8 mouse cellular contexts compared by ENCODE assay signal in the genomic region with DNA sequence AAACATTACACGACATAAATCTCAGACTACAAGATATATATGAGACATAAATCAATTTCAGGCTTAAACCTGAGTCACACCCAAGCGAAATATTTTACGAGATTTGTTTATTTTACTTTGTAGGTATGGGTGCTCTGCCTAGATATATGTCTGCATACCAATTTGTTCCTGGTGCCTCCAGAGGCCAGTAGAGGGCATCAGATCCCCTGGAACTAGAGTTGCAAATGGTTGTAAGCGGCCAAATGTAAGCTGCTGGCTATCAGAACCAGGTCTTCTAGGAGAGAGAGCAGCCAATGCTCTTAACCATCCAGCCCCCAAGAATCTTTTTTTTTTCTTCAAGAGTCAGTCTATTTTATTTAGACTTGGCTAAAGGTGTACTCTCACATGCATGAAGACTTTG. TPM values are rescaled to one million over a fixed set of nuclear protein-coding genes. Genes with fewer than 3 reads are reported as not detected.
A peak's percentile ranks its signal among the peaks of the same experiment; 100 is the strongest.
DNase-seq lines count a peak whose midpoint lies in the region; ATAC-seq and TF ChIP-seq lines count a peak whose summit lies in the region.
"Had no signal": no experiment of that assay in that cellular context is flagged by ENCODE, and none has a peak within 500 bp of the region (broad histone marks: within the 10 kb centered on the region; RNA-seq: fewer than 3 reads in every experiment).

No protein-coding gene starts in this region.

- peak; percentile 40 for DNase-seq in limb, embryonic 11.5 days (ENCODE audit: low spot score)
- no peak for DNase-seq in limb, embryonic 10.5 days (ENCODE audit: low spot score)
- peak; percentile 73 for DNase-seq in ZHBTc4 (ENCODE audit: low read depth, low spot score)
- DNase-seq in hindbrain, embryonic 14.5 days (ENCODE audit: low spot score): peak; percentile 40
- DNase-seq in layer of hippocampus, adult 18-20 months (ENCODE audit: low spot score in 2 of 2): no peak
- DNase-seq in cerebellum, adult 9-11 months: no peak

- no peak for TF ChIP-seq POLR2A in small intestine, adult 2 months (IDR thresholded peaks at IDR 0.05; ENCODE audit: low read depth, low read length)

- H3K4me2 ChIP-seq in limb, embryonic 11.5 days (ENCODE audit: low read depth, severe bottlenecking): no peak overlapping the region
- no peak overlapping the region for H3K4me2 ChIP-seq in hindbrain, embryonic 14.5 days (replicated peaks)
- H3K4me2 ChIP-seq: limb, embryonic 12.5 days had no signal

- H3K4me1 ChIP-seq in limb, embryonic 11.5 days (ENCODE audit: control insufficient read depth, insufficient read depth, low read length): no peaks in the 10 kb centered on the region
- no peaks in the 10 kb centered on the region for H3K4me1 ChIP-seq in limb, embryonic 10.5 days
- no peaks in the 10 kb centered on the region for H3K4me1 ChIP-seq in hindbrain, embryonic 14.5 days (replicated peaks; ENCODE audit: control insufficient read depth, insufficient read depth, low read length)
- no peaks in the 10 kb centered on the region for H3K4me1 ChIP-seq in small intestine, adult 2 months (ENCODE audit: control insufficient read depth, insufficient read depth, insufficient read length, low read length)
- H3K4me1 ChIP-seq: limb, embryonic 12.5 days had no signal

- no peak overlapping the region for H3K9ac ChIP-seq in limb, embryonic 11.5 days (ENCODE audit: low read length)
- no peak overlapping the region for H3K9ac ChIP-seq in hindbrain, embryonic 14.5 days
- H3K9ac ChIP-seq: limb, embryonic 12.5 days had no signal

- ATAC-seq in limb, embryonic 11.5 days (ENCODE audit: insufficient number of reproducible peaks, low FRiP score, low TSS enrichment, low read depth): no peak
- no peak for ATAC-seq in hindbrain, embryonic 14.5 days (ENCODE audit: low FRiP score)

- 90% methylated on average over 4 of the region's 4 CpGs for WGBS in limb, embryonic 11.5 days
- WGBS in limb, embryonic 10.5 days: 86% methylated on average over 4 of the region's 4 CpGs
- 85% methylated on average over 4 of the region's 4 CpGs for WGBS in hindbrain, embryonic 14.5 days
- WGBS in small intestine, adult 2 months: 85% methylated on average over 4 of the region's 4 CpGs

- no peak overlapping the region for H3K4me3 ChIP-seq in limb, embryonic 11.5 days (ENCODE audit: low read depth, low read length)
- H3K4me3 ChIP-seq in limb, embryonic 10.5 days: no peak overlapping the region
- no peak overlapping the region for H3K4me3 ChIP-seq in hindbrain, embryonic 14.5 days (replicated peaks; ENCODE audit: low read length)
- no peak overlapping the region for H3K4me3 ChIP-seq in small intestine, adult 2 months (ENCODE audit: low read depth, low read length)
- H3K4me3 ChIP-seq: limb, embryonic 12.5 days had no signal

- H3K36me3 ChIP-seq in limb, embryonic 11.5 days (ENCODE audit: control insufficient read depth, insufficient read depth, low read length): peaks cover 16% of the 10 kb centered on the region; the same call in 1 of the 2 replicates
- H3K36me3 ChIP-seq in limb, embryonic 10.5 days: peaks cover 98% of the 10 kb centered on the region
- H3K36me3 ChIP-seq in hindbrain, embryonic 14.5 days (replicated peaks; ENCODE audit: control insufficient read depth, insufficient read depth): peaks cover 98% of the 10 kb centered on the region
- H3K36me3 ChIP-seq in small intestine, adult 2 months (ENCODE audit: control insufficient read depth, insufficient read depth, low read length): peaks cover 64% of the 10 kb centered on the region

- H3K9me3 ChIP-seq in limb, embryonic 11.5 days (ENCODE audit: control insufficient read depth, low read length): no peaks in the 10 kb centered on the region
- no peaks in the 10 kb centered on the region for H3K9me3 ChIP-seq in limb, embryonic 10.5 days (replicated peaks)
- no peaks in the 10 kb centered on the region for H3K9me3 ChIP-seq in hindbrain, embryonic 14.5 days (ENCODE audit: control insufficient read depth, low read length)
- H3K9me3 ChIP-seq: limb, embryonic 12.5 days had no signal

- peak; percentile 46; the same call in 1 of the 2 replicates for TF ChIP-seq CTCF in small intestine, adult 2 months (IDR thresholded peaks at IDR 0.05; ENCODE audit: extremely low read depth, insufficient read length, insufficient replicate concordance, low read depth, low read length)

- H3K27ac ChIP-seq in limb, embryonic 11.5 days (replicated peaks; ENCODE audit: low read depth, low read length): no peak overlapping the region
- no peak overlapping the region for H3K27ac ChIP-seq in limb, embryonic 10.5 days
- H3K27ac ChIP-seq in hindbrain, embryonic 14.5 days: no peak overlapping the region
- no peak overlapping the region for H3K27ac ChIP-seq in small intestine, adult 2 months (ENCODE audit: insufficient read depth, low read depth, low read length)
- H3K27ac ChIP-seq: limb, embryonic 12.5 days had no signal

- no peaks in the 10 kb centered on the region for H3K27me3 ChIP-seq in limb, embryonic 11.5 days (ENCODE audit: control insufficient read depth, insufficient read depth, low read length)
- no peaks in the 10 kb centered on the region for H3K27me3 ChIP-seq in limb, embryonic 10.5 days (ENCODE audit: low read depth, poor library complexity, severe bottlenecking)
- no peaks in the 10 kb centered on the region for H3K27me3 ChIP-seq in hindbrain, embryonic 14.5 days (ENCODE audit: control insufficient read depth, insufficient read depth, low read length)
- H3K27me3 ChIP-seq in small intestine, adult 2 months (ENCODE audit: control insufficient read depth, insufficient read depth, low read length): no peaks in the 10 kb centered on the region
- H3K27me3 ChIP-seq: limb, embryonic 12.5 days had no signal

RNA-seq across cellular contexts. Expression of a gene that starts 28.3 kb away (rescaled TPM):
- polyA plus RNA-seq in limb, embryonic 11.5 days (2014; fragmentation: Nextera tagmentation; extraction: Ambion mirVana): 6.0 and 6.8 TPM in 2 replicates
- polyA plus RNA-seq in limb, embryonic 10.5 days (2016; fragmentation: Nextera tagmentation; extraction: Ambion mirVana): 11.3 and 13.2 TPM in 2 replicates
- 0.37 and 0.43 TPM in 2 replicates for polyA plus RNA-seq in hindbrain, embryonic 14.5 days (2014; fragmentation: Nextera tagmentation; extraction: Ambion mirVana)
- 132 and 279 TPM in 2 replicates for polyA plus RNA-seq in small intestine, adult 2 months (2012; rRNA removed)
- total RNA-seq in layer of hippocampus, adult 18-20 months (2021): 1 to 10 TPM; 1.1 to 1.5 TPM

RNA-seq across cellular contexts. Expression of a gene that starts 51.7 kb away (rescaled TPM):
- 167 and 182 TPM in 2 replicates for polyA plus RNA-seq in limb, embryonic 11.5 days (2014; fragmentation: Nextera tagmentation; extraction: Ambion mirVana)
- polyA plus RNA-seq in limb, embryonic 10.5 days (2016; fragmentation: Nextera tagmentation; extraction: Ambion mirVana): 179 and 182 TPM in 2 replicates
- polyA plus RNA-seq in hindbrain, embryonic 14.5 days (2014; fragmentation: Nextera tagmentation; extraction: Ambion mirVana): 398 and 452 TPM in 2 replicates
- polyA plus RNA-seq in small intestine, adult 2 months (2012; rRNA removed): 93.8 and 147 TPM in 2 replicates
- total RNA-seq in layer of hippocampus, adult 18-20 months (2021): 100 to 1,000 TPM; 460 to 466 TPM

Comparison
In these comparisons a context has a peak if more than half of its experiments do, and no peak if none do; other contexts are left out.
1. DNase-seq: peak in limb, embryonic 11.5 days (single experiment), ZHBTc4 (single experiment) and hindbrain, embryonic 14.5 days (single experiment); none in limb, embryonic 10.5 days (single experiment), layer of hippocampus, adult 18-20 months (0 of 2) and cerebellum, adult 9-11 months (single experiment).